Mouse (Mus musculus) liver, embryonic 16.5 days (tissue): ENCODE results near the gene Cks1brt. TPM values are rescaled to one million over a fixed set of nuclear protein-coding genes. Genes with fewer than 3 reads are reported as not detected.
"Not testable (repeated sequence)": the region's sequence is repeated elsewhere in the genome, so short reads cannot be mapped to it uniquely, and the experiment has no call there.

Source experiments
- ATAC-seq: fragments of 200-750 bp; cut with Nextera tagmentation; 2 replicates; pipeline ENCODE4 v1.8.0; 2017; ENCODE audit warnings: low read depth, mild to moderate bottlenecking, moderate number of reproducible peaks, moderate library complexity
- H3K27ac ChIP-seq: fragments of 300-500 bp; sonication (generic); 2 replicates; pipeline ENCODE4 v1.5.1; 2014; ENCODE audit warnings: mild to moderate bottlenecking, low read length
- H3K27me3 ChIP-seq: fragments of 300-500 bp; sonication (generic); 2 replicates; pipeline ENCODE4 v1.6.1; 2014; ENCODE audit warnings: low read depth, low read length, mixed read lengths; ENCODE audit not compliant: control insufficient read depth, insufficient read depth
- H3K36me3 ChIP-seq: fragments of 300-500 bp; sonication (generic); 2 replicates; pipeline ENCODE4 v1.6.1; 2014; ENCODE audit warnings: mild to moderate bottlenecking; ENCODE audit not compliant: control insufficient read depth, insufficient read depth
- H3K4me1 ChIP-seq: fragments of 300-500 bp; sonication (generic); 2 replicates; pipeline ENCODE4 v1.6.1; 2014; ENCODE audit warnings: low read depth, low read length, mixed read lengths; ENCODE audit not compliant: control insufficient read depth
- H3K4me2 ChIP-seq: fragments of 300-500 bp; sonication (generic); 2 replicates; pipeline ENCODE4 v1.6.1; 2014; ENCODE audit warnings: low read depth, low read length, mixed read lengths
- H3K4me3 ChIP-seq: fragments of 300-500 bp; sonication (generic); 2 replicates; pipeline ENCODE4 v1.5.1; 2014; ENCODE audit warnings: low read depth, mild to moderate bottlenecking, low read length
- H3K9ac ChIP-seq: fragments of 300-500 bp; sonication (generic); 2 replicates; pipeline ENCODE4 v1.6.1; 2014; ENCODE audit warnings: low read depth, low read length
- H3K9me3 ChIP-seq: fragments of 300-500 bp; sonication (generic); replicated peaks from 2 replicates; pipeline ENCODE4 v1.6.1; 2016; ENCODE audit warnings: low read length; ENCODE audit not compliant: control insufficient read depth
- WGBS: fragments of 180-500 bp; shearing (Covaris S2); extraction: QIAGEN DNeasy Blood & Tissue Kit; methylation state at CpG from one replicate; pipeline ENCODE4 v1.1.7; 2014; ENCODE audit not compliant: insufficient replicate concordance; 5-methylcytosine and 5-hydroxymethylcytosine counted together
- microRNA-seq: library from miRNA; unstranded; fragments of <30 nt; microRNA quantifications from one replicate; pipeline ENCODE4, GENCODE M21; 2016
- polyA plus RNA-seq: library from polyadenylated mRNA; unstranded; fragments of >200 nt; fragmentation: Nextera tagmentation; extraction: Ambion mirVana; gene quantifications from 2 replicates; pipeline ENCODE4 v1.2.1, GENCODE M21; 2015

Cks1brt gene
- polyA plus RNA-seq, 1 experiment from 2014 or later, result not detected

DNA sequence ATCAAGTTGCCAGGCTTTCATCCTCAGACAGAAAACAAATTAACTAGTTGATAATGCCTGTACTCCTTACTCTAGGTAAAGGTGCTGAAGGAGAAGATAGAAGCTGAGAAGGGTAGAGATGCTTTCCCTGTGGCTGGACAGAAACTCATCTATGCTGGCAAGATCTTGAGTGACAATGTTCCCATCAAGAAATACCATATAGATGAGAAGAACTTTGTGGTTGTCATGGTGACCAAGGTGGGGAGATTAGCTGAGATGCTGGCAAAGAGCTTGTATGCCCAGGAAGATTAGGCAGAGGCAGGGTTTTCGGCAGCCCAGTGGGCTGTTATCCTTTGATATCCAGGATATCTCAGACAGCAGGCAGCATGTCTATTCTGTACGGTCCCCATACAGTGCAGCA lies 16.0 kb upstream of the Cks1brt start:
- H3K4me2 ChIP-seq, H3K9me3 ChIP-seq, H3K36me3 ChIP-seq, ATAC-seq, H3K27ac ChIP-seq, H3K27me3 ChIP-seq, H3K4me1 ChIP-seq, H3K4me3 ChIP-seq, H3K9ac ChIP-seq: not testable (repeated sequence)
- WGBS, result 65% methylated on average over 2 of the region's 2 CpGs

- Histone ChIP-seq H3K36me3 (no peaks in the 10 kb centered on the region), H3K27ac (peak overlapping the region; percentile 37), H3K4me3 (no peak overlapping the region), H3K27me3 (no peaks in the 10 kb centered on the region), H3K9ac (no peak overlapping the region), H3K9me3 (no peaks in the 10 kb centered on the region; the same call in 1 of the 2 replicates), H3K4me1 (no peaks in the 10 kb centered on the region), H3K4me2 (no peak overlapping the region)
- no peak for ATAC-seq
- WGBS, result 53% methylated on average over 4 of the region's 4 CpGs
Observed at GRCm38 (mm10) chr8:85142516-85142915, 9.2 kb upstream of the Cks1brt start.

DNA sequence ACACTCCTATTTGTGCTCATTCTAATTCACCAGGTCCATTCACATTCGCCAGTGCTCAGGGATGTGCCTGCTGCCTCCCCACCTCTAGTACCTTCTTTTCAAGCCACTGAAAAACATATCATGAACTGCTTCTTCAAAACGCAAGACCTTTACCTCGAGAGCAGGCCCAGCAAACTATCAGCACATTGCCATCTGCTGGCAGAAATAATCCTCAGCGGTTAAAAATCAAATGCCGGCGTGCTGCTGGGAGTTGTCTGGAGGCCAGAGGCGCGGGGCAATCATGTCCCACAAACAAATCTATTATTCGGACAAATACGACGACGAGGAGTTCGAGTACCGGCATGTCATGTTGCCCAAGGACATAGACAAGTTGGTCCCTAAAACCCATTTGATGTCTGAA lies 19.6 kb downstream of the Cks1brt start:
- H3K36me3 ChIP-seq, result no peaks in the 10 kb centered on the region
- H3K4me3 ChIP-seq, result no peak overlapping the region
- H3K9me3 ChIP-seq, result no peaks in the 10 kb centered on the region
- H3K27ac ChIP-seq, result no peak overlapping the region
- H3K4me2 ChIP-seq, result no peak overlapping the region
- H3K9ac ChIP-seq, result no peak overlapping the region
- 29% methylated on average over 14 of the region's 14 CpGs for WGBS
- no peak for ATAC-seq
- H3K27me3 ChIP-seq, result no peaks in the 10 kb centered on the region
- no peaks in the 10 kb centered on the region for H3K4me1 ChIP-seq

DNA sequence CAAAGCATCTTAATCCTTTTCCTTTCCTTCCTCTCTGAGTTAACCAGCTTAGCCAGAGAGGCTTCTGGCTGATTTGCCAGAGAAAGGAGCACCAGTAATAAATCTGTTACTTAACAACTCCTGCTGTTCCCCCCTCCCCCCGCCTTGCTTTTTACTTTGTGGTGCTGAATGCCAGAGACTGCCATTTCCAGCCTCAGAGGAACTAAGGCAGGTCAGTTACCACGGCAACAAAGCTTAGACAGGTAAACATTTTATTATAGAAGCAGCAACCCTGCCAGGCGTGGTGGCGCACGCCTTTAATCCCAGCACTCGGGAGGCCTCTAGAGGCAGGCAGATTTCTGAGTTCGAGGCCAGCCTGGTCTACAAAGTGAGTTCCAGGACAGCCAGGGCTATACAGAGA lies 24.2 kb downstream of the Cks1brt start:
- Histone ChIP-seq H3K27ac (no peak overlapping the region), H3K36me3 (no peaks in the 10 kb centered on the region), H3K4me3 (no peak overlapping the region), H3K4me2 (no peak overlapping the region), H3K4me1 (no peaks in the 10 kb centered on the region), H3K9me3 (no peaks in the 10 kb centered on the region), H3K9ac (no peak overlapping the region), H3K27me3 (no peaks in the 10 kb centered on the region)
- ATAC-seq, result no peak
- WGBS, result 73% methylated on average over 7 of the region's 7 CpGs

DNA sequence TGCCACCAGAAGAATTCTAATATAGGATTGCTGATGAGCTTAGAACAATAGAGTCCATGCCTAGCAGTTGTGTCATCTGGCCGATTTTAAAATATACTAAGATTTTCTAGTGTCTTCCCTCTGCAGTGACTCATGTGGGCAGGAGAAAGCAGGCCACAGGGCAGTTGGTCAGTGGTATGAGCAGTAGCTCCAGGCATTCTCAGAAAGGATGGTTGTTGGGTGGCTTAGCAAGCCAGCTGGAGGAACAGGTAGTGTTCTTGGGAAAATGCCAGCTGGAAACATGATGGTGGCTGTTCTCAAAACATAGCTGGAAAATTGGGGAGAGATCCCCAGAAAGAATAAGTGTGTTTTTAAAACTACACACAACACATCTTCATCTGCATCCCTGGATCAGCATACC lies 40.6 kb downstream of the Cks1brt start:
- H3K4me3 ChIP-seq, result no peak overlapping the region
- no peak for ATAC-seq
- H3K4me1 ChIP-seq, result no peaks in the 10 kb centered on the region
- H3K4me2 ChIP-seq, result no peak overlapping the region
- WGBS, result 46% methylated on average over 1 of the region's 1 CpGs
- no peak overlapping the region for H3K9ac ChIP-seq
- no peaks in the 10 kb centered on the region for H3K27me3 ChIP-seq
- H3K27ac ChIP-seq, result no peak overlapping the region
- H3K9me3 ChIP-seq, result no peaks in the 10 kb centered on the region
- H3K36me3 ChIP-seq, result no peaks in the 10 kb centered on the region

DNA sequence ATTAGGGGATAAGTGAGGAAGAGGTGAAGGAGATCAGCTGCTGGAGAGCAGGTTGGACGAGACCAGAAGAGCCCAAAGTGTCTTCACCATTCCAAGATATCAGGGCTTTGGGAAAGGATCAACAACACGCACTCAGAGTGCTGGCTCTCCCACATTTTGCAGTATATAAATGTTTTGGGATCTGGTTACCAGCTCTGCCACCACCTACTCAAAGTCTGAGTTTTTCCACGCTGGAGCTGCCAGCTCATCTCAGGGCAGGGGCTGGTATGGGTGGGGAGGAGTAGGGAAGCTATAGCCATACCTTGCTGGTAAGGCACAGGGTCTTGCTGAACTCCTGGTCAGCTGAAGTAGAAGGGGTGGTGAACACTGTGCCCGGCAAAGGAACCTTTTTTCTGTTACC lies 68.5 kb downstream of the Cks1brt start:
- WGBS, result 52% methylated on average over 4 of the region's 4 CpGs

DNA sequence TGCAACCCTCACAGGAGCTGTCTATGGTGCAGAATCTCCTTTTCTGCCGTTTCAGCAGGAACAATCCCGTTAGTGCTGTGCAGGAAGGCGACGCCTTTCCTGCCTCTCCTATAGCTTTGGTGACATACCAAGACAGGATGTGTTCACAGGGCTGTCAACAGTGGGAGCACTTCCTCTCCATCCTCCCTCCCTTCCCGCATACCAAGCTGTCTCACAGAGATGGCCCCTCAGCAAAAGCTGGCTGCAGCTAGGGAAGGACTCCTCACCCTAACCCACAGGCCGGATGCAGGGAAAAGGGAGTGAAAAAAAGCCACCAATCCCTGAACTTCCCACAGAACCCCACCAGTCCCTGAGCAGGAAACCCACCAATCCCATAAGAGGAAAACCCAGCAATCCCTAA lies 69.3 kb downstream of the Cks1brt start:
- Histone ChIP-seq H3K4me2 (no peak overlapping the region), H3K9ac (no peak overlapping the region), H3K9me3 (no peaks in the 10 kb centered on the region), H3K4me1 (no peaks in the 10 kb centered on the region), H3K36me3 (no peaks in the 10 kb centered on the region), H3K27me3 (no peaks in the 10 kb centered on the region), H3K4me3 (no peak overlapping the region), H3K27ac (no peak overlapping the region)
- 12% methylated on average over 6 of the region's 6 CpGs for WGBS
- peak; percentile 75 for ATAC-seq

More for the DNA sequence above, 68.5 kb downstream of the Cks1brt start:
- Histone ChIP-seq H3K27me3 (no peaks in the 10 kb centered on the region), H3K4me3 (no peak overlapping the region), H3K4me1 (no peaks in the 10 kb centered on the region), H3K9ac (no peak overlapping the region), H3K4me2 (no peak overlapping the region), H3K36me3 (no peaks in the 10 kb centered on the region), H3K27ac (no peak overlapping the region), H3K9me3 (no peaks in the 10 kb centered on the region)
- no peak for ATAC-seq

Small RNA genes lying within 50 kb of the gene (microRNA-seq; reads per million reads assigned to microRNA genes)
- 8.4 reads per million, percentile 24 among the genes with 10 or more reads in this experiment for gene Gm23388

Other genes starting within 250 kb of the Cks1brt start
- 394 and 409 TPM in 2 replicates for gene Klf1, start 250.0 kb upstream of the Cks1brt start, polyA plus RNA-seq
- 12.5 and 13.6 TPM in 2 replicates for gene Dnase2a, start 243.4 kb upstream of the Cks1brt start, polyA plus RNA-seq
- gene Mast1, start 214.6 kb upstream of the Cks1brt start, polyA plus RNA-seq, result 0.09 and 0.15 TPM in 2 replicates
- gene Rtbdn, start 204.9 kb upstream of the Cks1brt start, polyA plus RNA-seq, result 0.20 and 0.44 TPM in 2 replicates
- 0.45 and 1.4 TPM in 2 replicates for gene Gm49661, start 182.5 kb upstream of the Cks1brt start, polyA plus RNA-seq
- 1,724 and 1,773 TPM in 2 replicates for gene Prdx2, start 182.3 kb upstream of the Cks1brt start, polyA plus RNA-seq
- gene Rnaseh2a, start 182.2 kb upstream of the Cks1brt start, polyA plus RNA-seq, result 91.6 and 98.1 TPM in 2 replicates
- 10.6 and 16.5 TPM in 2 replicates for gene Junb, start 173.2 kb upstream of the Cks1brt start, polyA plus RNA-seq
- gene Hook2, start 161.3 kb upstream of the Cks1brt start, polyA plus RNA-seq, result 8.5 and 9.5 TPM in 2 replicates
- gene Best2, start 137.4 kb upstream of the Cks1brt start, polyA plus RNA-seq, result not detected in 2 replicates
- gene Asna1, start 126.6 kb upstream of the Cks1brt start, polyA plus RNA-seq, result 48.6 and 55.8 TPM in 2 replicates
- gene Trir, start 125.1 kb upstream of the Cks1brt start, polyA plus RNA-seq, result 49.2 and 50.0 TPM in 2 replicates
- gene Tnpo2, start 115.0 kb upstream of the Cks1brt start, polyA plus RNA-seq, result 17.7 and 17.8 TPM in 2 replicates
- 10.3 and 10.4 TPM in 2 replicates for gene Fbxw9, start 91.9 kb upstream of the Cks1brt start, polyA plus RNA-seq
- not detected in 2 replicates for gene Gm5741, start 83.9 kb upstream of the Cks1brt start, polyA plus RNA-seq
- 23.5 and 25.7 TPM in 2 replicates for gene Dhps, start 80.2 kb upstream of the Cks1brt start, polyA plus RNA-seq
- gene Wdr83os, start 71.2 kb upstream of the Cks1brt start, polyA plus RNA-seq, result 56.0 and 58.2 TPM in 2 replicates
- gene Wdr83, start 70.6 kb upstream of the Cks1brt start, polyA plus RNA-seq, result 22.0 and 23.6 TPM in 2 replicates
- gene Man2b1, start 68.7 kb upstream of the Cks1brt start, polyA plus RNA-seq, result 38.7 and 44.4 TPM in 2 replicates
- 2.6 and 3.4 TPM in 2 replicates for gene Zfp791, start 28.8 kb upstream of the Cks1brt start, polyA plus RNA-seq
- gene Olfr371, start 74.1 kb downstream of the Cks1brt start, polyA plus RNA-seq, result not detected in 2 replicates
- gene Orc6, start 147.7 kb downstream of the Cks1brt start, polyA plus RNA-seq, result 68.3 and 78.3 TPM in 2 replicates
- gene Vps35, start 147.9 kb downstream of the Cks1brt start, polyA plus RNA-seq, result 88.1 and 93.8 TPM in 2 replicates
- gene Mylk3, start 234.4 kb downstream of the Cks1brt start, polyA plus RNA-seq, result 66.3 and 66.8 TPM in 2 replicates